Mouse (Mus musculus) spleen, embryonic (tissue): ENCODE data around the gene Zfp9.

Experiments used
- CTCF ChIA-PET: fragments of 350-600 bp; sonication (Branson Sonifier 250); formaldehyde crosslinking; loops from one replicate; lab custom pipeline; 2022; lab: Charles Lee

Gene Zfp9

GRCm38 (mm10) chr6:118478957-118479708 lies at the start of gene Zfp9:
Gene Zfp9 (minus strand): TSS chr6:118479320.
- CTCF ChIA-PET: no interaction called here

GRCm38 (mm10) chr6:118520668-118521067 lies 41.5 kb upstream of the Zfp9 start:
- CTCF ChIA-PET: no interaction called here

GRCm38 (mm10) chr6:118513335-118514012 lies 34.4 kb upstream of the Zfp9 start:
- CTCF ChIA-PET: no interaction called here

- CTCF ChIA-PET: no interaction called here
Measured at GRCm38 (mm10) chr6:118499010-118499409, 19.9 kb upstream of the Zfp9 start.

- CTCF ChIA-PET: interaction anchor here (0.5 kb wide), 1 partner anchor 50 kb away, joined by 6 read pairs; no protein-coding TSS in a partner anchor
Measured at GRCm38 (mm10) chr6:118482125-118482524, 3.0 kb upstream of the Zfp9 start.

- CTCF ChIA-PET: no interaction called here
Measured at GRCm38 (mm10) chr6:118477875-118478785, 990 bp downstream of the Zfp9 start.

GRCm38 (mm10) chr6:118462069-118462705 lies 16.9 kb downstream of the Zfp9 start:
- CTCF ChIA-PET: no interaction called here

- CTCF ChIA-PET: no interaction called here
Measured at GRCm38 (mm10) chr6:118457726-118458125, 21.4 kb downstream of the Zfp9 start.

GRCm38 (mm10) chr6:118455042-118455631 lies 24.0 kb downstream of the Zfp9 start, which contains the start of gene Zfp248:
Gene Zfp248 (minus strand): TSS chr6:118455528.
- CTCF ChIA-PET: interaction anchor here (1.3 kb wide), 1 partner anchor 8 kb away, joined by 4 read pairs; no protein-coding TSS in a partner anchor

- CTCF ChIA-PET: interaction anchor here (1.3 kb wide), 1 partner anchor 8 kb away, joined by 4 read pairs; no protein-coding TSS in a partner anchor
Measured at GRCm38 (mm10) chr6:118454452-118454851, 24.7 kb downstream of the Zfp9 start.

- CTCF ChIA-PET: interaction anchor here (0.6 to 0.7 kb wide), 3 partner anchors 41 to 1862 kb away, joined by 3 to 6 read pairs (median 3); no protein-coding TSS in a partner anchor
Measured at GRCm38 (mm10) chr6:118431502-118431901, 47.6 kb downstream of the Zfp9 start.

- CTCF ChIA-PET: no interaction called here
Measured at GRCm38 (mm10) chr6:118426666-118427065, 52.5 kb downstream of the Zfp9 start.

GRCm38 (mm10) chr6:118419050-118419920 lies 59.8 kb downstream of the Zfp9 start, which contains the start of gene Bms1:
Gene Bms1 (minus strand): TSS chr6:118419474.
- CTCF ChIA-PET: interaction anchor here (0.6 kb wide), 1 partner anchor 336 kb away, joined by 3 read pairs; no protein-coding TSS in a partner anchor
